Mouse (Mus musculus) bone marrow macrophage, adult 2 months (primary cell): ENCODE data around the gene Sqor.

ENCODE experiments used
- CTCF ChIP-seq: IDR thresholded peaks from 2 replicates; pipeline ENCODE4 v1.5.1; 2012; ENCODE audit warnings: low read depth, mild to moderate bottlenecking, low read length, moderate library complexity
- POLR2A ChIP-seq: IDR thresholded peaks from 2 replicates; pipeline ENCODE4 v1.6.1; 2012; ENCODE audit warnings: mild to moderate bottlenecking, low read depth, low read length, borderline replicate concordance

GRCm38 (mm10) chr2:122771002-122771401 lies 6.0 kb downstream of the Sqor start:
- TF ChIP-seq CTCF (no peak), POLR2A (no peak)
